Mouse (Mus musculus) heart, postnatal 10 days (tissue): ENCODE measurements at regions not wholly inside any gene's neighbourhood (a gene's known extent, or its start where the extent isn't known, plus 50 kb on each side); places are given as distances from the start of the nearest gene placed in this dataset.

ENCODE experiments used
- DNase-seq, 2 experiments: peaks; one replicate each; pipeline ENCODE4 v3.0.0; 2021
- intact Hi-C: fragments of 180-260 bp; cut with DNase I; formaldehyde crosslinking; loops from one replicate; pipeline ENCODE4 v1.15.1; 2025

- intact Hi-C loops, result no loop called here
- DNase-seq, result no peak
Measured at GRCm38 (mm10) chr13:59934556-59934955, 111.6 kb upstream of the Tut7 start.

GRCm38 (mm10) chr13:59934093-59934492 is 111.1 kb upstream of the Tut7 start:
- DNase-seq, result no peak
- intact Hi-C loops, result no loop called here

- intact Hi-C loops, result no loop called here
- DNase-seq, result no peak
Measured at GRCm38 (mm10) chr13:59927379-59928111, 104.6 kb upstream of the Tut7 start.

GRCm38 (mm10) chr13:59925845-59926481 is 103.0 kb upstream of the Tut7 start:
- intact Hi-C loops, result no loop called here
- no peak for DNase-seq

DNA sequence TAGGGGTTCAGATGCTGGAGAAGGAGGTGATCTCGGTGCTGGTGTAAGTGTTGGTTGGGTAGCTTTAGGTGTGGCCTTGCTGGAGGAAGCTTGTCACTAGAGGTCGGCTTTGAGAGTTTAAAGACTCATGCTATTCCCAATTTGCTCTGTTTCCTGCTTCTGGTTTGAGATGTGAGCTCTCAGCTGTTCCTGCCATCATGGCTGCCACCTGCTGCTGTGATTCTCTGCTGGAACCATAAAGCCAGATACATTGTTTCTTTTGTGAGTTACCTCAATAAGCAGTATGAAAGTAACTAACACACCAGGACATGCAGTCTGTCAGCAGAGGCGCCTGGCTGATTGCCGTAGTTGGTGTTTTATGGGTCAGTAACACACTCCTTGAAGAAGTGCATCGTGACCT is 94.2 kb upstream of the Tut7 start:
- no peak for DNase-seq
- intact Hi-C loops, result no loop called here

DNA sequence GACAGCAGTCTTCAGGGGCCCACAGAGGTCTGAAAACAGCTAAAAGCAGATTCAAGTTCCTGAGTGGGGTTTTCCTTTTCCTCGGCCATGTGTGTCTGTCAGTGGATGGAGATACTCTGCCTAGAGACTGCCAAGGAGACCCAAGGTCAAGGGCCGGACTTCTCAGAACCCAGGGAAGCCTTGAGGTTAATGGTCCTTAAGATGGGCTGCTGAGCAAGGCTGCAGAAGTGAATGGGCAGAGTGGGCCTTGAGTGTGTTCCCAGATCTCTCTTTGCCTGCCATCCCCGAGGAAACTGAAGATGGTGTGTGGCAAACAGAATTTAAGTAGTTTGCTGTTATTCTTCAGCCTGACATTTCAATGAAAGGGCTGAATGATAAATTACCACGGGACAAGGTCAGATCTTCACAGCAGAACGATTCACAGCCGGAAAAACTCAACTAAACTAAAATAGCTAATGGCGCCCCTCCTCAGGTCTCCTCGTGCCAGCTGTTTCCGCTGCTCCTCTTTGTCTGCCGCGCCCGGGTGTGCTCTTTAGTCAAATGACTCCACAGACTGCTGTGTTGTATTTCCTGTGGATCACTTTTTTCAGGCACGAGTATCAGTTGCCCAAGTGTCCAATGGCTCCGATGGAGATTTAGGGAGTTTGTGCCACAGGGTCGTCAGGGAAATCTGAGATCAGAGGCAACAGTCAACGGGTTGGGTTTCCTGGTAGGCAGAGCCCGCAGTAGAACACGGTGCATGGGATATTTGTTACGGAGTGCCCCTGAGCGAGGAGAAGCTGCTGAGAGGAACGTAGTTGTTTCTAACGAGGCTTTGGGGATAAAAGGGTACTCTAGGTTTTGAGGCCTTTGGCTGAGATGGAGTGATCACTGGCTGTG is 93.5 kb upstream of the Tut7 start:
- DNase-seq, result no peak
- intact Hi-C loops, result no loop called here

- no peak for DNase-seq
- intact Hi-C loops, result no loop called here
Measured at GRCm38 (mm10) chr13:59915734-59916133, 92.8 kb upstream of the Tut7 start.

DNA sequence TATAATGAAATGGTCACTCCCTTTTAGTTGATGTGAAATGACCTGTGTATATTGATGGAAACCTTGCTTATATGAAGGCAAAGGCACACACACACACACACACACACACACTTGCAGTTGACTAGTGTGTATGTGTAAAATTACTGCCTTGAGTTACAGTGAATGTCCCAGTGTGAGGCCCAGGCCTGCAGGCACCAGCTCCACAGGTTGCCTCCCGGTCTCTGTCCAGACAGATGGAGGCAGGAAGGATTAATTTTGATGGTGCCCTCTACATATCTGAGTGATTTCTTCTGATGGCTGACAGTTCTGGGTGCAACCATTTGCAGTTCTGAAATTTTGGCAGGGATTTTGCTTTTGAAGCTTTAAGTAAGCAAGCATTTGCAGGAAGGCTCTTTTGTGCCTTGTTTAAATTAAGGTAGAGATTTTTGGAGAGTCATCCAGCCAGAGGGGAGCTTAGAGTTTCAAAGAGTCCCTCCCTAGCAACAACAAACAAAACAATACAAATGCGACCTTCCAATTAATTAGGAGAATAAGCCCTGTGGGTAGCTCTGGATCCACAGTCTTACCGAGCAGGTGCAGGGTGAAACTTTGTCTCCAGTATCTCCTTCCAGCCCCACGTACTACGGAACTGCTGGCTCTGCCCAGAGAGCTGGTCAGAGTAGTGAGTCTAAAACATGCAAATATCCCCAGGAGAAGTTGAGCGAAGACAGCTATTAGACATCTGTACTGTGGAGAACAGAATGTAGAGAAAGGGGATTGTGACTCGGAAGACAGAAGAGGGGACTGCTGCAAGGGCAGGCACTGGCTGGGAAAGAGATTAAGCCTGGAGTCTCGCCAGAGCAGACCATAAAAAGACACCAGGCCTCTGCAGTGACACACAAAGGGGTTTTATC is 87.5 kb upstream of the Tut7 start:
- intact Hi-C loops, result no loop called here
- peak; percentile 53 for DNase-seq

- no peak for DNase-seq
- intact Hi-C loops, result no loop called here
Measured at GRCm38 (mm10) chr13:59909400-59909799, 86.5 kb upstream of the Tut7 start.

DNA sequence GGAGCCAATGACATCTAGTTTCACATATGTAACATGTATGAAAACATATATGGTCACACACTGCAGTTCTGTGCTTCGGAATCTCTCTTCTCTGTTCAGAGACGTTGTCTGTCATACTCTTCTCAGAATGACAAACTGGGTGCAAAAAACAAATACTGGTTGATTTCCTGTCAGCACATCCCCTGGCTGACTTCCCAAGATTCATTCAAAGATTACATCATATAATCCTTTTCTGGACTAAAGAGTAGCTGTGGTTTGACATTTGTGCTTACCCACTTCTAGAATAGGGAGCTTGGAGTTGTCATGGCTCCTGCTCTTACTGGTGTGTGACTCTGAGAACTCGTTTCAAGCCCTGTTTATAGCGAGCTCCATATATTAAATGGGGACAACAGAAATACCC is 85.8 kb upstream of the Tut7 start:
- intact Hi-C loops, result no loop called here
- no peak for DNase-seq

- DNase-seq, result no peak
- intact Hi-C loops, result no loop called here
Measured at GRCm38 (mm10) chr13:59905488-59905887, 82.5 kb upstream of the Tut7 start.

- no peak for DNase-seq
- intact Hi-C loops, result no loop called here
Measured at GRCm38 (mm10) chr13:59904415-59904814, 81.5 kb upstream of the Tut7 start.

DNA sequence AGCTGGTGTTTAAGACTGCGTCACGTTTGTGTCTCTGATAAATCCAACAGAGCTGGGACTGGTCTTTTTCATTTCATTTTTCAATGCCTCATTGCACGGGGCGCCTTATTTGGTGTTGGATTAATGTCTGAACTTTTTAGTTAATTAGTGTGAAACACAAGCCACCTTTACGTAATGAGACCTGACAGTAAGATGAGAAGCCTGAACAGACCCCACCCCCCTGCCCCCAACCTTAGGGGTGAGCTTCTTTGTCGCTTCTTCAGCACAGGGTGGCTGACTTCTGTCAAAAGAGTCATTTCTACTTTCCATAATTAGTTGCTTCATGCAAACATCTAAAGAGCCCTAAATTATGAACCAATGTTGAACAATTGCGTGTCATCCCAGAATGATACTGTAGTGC is 76.6 kb upstream of the Tut7 start:
- no peak for DNase-seq
- intact Hi-C loops, result no loop called here

DNA sequence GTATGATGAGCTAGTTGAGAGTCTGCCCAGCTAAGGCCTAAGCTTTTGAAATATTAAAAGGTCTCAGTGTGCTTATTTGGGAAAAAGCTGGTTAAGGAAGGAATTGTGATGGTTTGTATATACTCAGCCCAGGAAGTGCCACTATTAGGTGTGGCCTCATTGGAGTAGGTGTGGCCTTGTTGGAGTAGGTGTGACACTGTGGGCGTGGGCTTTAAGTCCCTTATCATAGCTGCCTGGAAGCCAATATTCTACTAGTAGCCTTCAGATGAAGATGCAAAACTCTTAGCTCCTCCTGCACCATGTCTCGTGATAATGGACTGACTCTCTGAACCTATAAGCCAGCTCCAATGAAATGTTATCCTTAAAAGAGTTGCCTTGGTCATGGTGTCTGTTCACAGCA is 72.8 kb upstream of the Tut7 start:
- DNase-seq, result no peak
- intact Hi-C loops, result no loop called here

DNA sequence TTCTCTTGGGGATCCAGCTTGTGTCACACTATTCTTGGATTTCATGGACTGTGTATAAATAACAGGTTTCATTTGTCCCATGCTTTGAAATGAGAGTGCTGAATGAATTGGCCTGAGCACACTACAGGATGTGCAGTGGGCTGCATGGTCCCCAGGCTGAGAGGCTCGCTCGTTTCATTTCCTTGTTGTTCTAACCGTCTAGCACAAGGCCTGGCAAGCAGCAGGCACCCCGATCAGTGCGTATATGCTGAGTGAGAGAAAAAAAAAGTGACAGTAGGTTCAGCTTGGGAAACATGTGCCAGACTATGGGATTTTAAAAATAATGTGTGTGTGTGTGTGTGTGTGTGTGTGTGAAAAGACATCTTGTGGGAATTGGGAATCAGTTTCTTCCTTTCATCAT is 71.1 kb upstream of the Tut7 start:
- no peak for DNase-seq
- intact Hi-C loops, result loop anchor here (5.0 kb wide), 1 partner anchor 118 kb away; no protein-coding TSS in a partner anchor

DNA sequence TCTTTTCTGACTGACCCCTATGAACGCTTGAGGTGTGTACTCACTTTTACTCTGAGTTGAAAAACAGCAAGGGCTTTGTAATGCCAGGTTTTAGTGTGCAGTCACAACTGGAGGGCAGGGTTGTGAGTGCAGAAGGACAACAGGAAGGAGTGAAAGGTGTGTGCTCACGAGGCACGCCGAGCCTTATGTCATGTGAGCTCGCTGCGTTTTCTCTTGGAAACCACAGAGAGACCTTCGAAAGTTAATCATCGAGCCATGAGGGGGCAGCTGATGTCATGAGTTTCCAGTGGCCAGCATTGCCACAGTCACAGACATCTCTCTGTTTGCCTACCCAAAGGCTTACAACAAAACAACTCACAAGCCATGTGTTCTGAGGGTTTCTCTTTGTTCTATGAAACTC is 70.0 kb upstream of the Tut7 start:
- no peak for DNase-seq
- intact Hi-C loops, result loop anchor here (5.0 kb wide), 1 partner anchor 119 kb away; no protein-coding TSS in a partner anchor

- intact Hi-C loops, result loop anchor here (5.0 kb wide), 1 partner anchor 120 kb away; no protein-coding TSS in a partner anchor
Measured at GRCm38 (mm10) chr13:59892340-59892739, 69.4 kb upstream of the Tut7 start.

GRCm38 (mm10) chr13:59891737-59892136 is 68.8 kb upstream of the Tut7 start:
- DNase-seq, result no peak
- intact Hi-C loops, result loop anchor here (5.0 kb wide), 1 partner anchor 121 kb away; no protein-coding TSS in a partner anchor

More at GRCm38 (mm10) chr13:59892340-59892739, 69.4 kb upstream of the Tut7 start:
- no peak for DNase-seq

- intact Hi-C loops, result loop anchor here (2.0 to 5.0 kb wide), 3 partner anchors 123 to 579 kb away; partner anchors contain the start of gene Gas1
- DNase-seq, result peak; percentile 60 to 69
Measured at GRCm38 (mm10) chr13:59889468-59890117, 66.6 kb upstream of the Tut7 start.
